Mouse (Mus musculus): Measurements from ENCODE around the gene Pidd1. TPM values are rescaled to one million over a fixed set of nuclear protein-coding genes. Genes with fewer than 3 reads are reported as not detected.

The Pidd1 gene
- polyA plus RNA-seq, 1 experiment, result 12.4 TPM

DNA sequence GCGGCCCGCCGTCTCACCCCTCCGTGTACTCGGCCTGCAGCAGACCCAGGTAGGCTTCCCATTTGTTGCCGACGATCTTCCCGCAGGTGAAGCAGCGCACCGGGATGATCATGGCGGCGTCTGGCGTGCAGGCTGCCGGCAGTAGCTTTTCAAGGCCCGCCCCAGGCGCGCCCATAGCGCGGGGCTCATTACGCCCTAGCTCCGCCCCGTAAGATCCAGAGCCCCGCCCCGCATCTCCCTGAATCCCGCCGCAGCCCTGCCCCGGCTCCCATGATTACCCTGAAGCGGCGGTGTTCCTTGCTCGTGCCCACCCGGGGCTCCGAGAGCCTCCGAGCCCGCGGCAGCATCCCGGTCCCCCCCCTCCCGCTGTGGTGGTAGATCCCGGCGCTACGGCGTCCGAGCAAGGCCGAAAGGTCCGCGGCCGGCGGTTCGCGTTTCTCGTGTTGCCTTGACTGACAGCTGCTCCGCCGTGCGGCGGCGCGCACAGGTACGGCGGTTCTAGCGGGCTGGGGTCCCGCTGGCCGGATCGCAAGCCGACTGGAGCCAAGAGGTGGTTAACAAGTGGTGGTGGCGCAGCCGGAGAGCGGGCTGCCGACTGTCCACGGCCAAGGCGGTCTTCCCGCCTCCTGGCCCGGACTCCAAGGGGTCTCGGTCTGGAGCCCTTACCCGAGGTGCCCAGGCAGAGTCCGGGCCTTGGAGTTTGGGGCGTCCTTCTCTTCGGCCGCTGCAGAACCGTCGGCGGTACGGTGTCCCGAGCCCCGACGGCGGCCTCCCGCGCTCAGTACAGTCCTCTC is 31.4 kb upstream of the Pidd1 start, which contains the start of the genes Polr2l and Tspan4:
TSS of gene Polr2l (minus strand) at position 122 of the 794 bp plus-strand sequence.
TSS of gene Tspan4 (plus strand) at position 230 of the 794 bp plus-strand sequence.
- TF ChIP-seq POLR2A (IDR thresholded peaks at IDR 0.05; ENCODE audit: low read depth, low read length) (peak; percentile 82), CTCF (IDR thresholded peaks at IDR 0.05; ENCODE audit: borderline replicate concordance, insufficient read depth, low read length) (no peak)
- H3K4me1 ChIP-seq (ENCODE audit: control insufficient read depth, insufficient read depth, low read length), result peaks cover 6% of the 10 kb centered on the region
- H3K27ac ChIP-seq (ENCODE audit: insufficient read depth, low read length), result peak within 1 kb of the TSS; percentile 98
- H3K4me3 ChIP-seq (ENCODE audit: insufficient read depth, low read length), result peak within 1 kb of the TSS; percentile 89

DNA sequence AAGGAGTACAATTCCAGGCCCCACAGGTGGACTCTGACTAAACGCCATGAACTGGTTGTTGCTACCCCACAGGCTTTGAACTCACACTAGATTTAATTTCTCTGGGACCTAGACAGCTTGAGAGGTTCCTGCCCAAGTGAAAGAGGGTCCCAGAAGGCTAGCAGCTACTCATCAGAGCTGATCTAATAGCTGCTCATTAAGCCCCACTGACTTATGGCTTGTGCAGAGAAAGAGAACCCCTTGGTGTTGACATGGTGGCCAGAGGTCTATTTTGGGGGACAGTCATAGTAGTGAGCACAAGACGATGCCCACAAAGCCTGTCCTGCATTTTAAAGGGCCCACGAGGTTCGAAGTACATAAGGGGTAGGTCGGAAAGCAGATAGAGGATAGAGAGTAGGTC is 30.3 kb upstream of the Pidd1 start:
- Histone ChIP-seq H3K4me1 (ENCODE audit: control insufficient read depth, insufficient read depth, low read length) (peaks cover 6% of the 10 kb centered on the region), H3K4me3 (ENCODE audit: insufficient read depth, low read length) (peak overlapping the region; percentile 89), H3K27ac (ENCODE audit: insufficient read depth, low read length) (no peak overlapping the region)
- TF ChIP-seq POLR2A (IDR thresholded peaks at IDR 0.05; ENCODE audit: low read depth, low read length) (no peak), CTCF (IDR thresholded peaks at IDR 0.05; ENCODE audit: borderline replicate concordance, insufficient read depth, low read length) (no peak)

DNA sequence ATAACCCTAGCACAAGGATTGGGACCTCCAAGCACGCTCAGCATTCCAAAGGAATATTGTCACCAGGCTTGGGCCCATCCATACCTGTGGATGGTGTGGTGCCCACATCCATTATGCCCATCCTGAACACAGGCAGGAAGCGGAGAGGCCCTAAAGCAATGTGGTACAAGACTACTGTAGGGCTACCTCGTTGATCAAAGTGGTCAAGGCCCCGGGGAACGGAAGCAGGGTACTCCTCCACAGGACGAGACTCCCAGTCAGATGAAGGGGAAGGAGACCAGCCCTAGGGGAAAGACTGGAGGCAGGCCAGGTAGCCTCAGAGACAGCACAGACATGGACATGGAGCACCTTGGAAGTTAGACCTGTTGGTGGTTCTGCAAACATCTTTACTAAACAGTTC is 28.9 kb upstream of the Pidd1 start:
- H3K27ac ChIP-seq (ENCODE audit: insufficient read depth, low read length), result no peak overlapping the region
- H3K4me3 ChIP-seq (ENCODE audit: insufficient read depth, low read length), result no peak overlapping the region
- H3K4me1 ChIP-seq (ENCODE audit: control insufficient read depth, insufficient read depth, low read length), result peaks cover 3% of the 10 kb centered on the region; the same call in 1 of the 2 replicates
- no peak for TF ChIP-seq CTCF (IDR thresholded peaks at IDR 0.05; ENCODE audit: borderline replicate concordance, insufficient read depth, low read length)
- no peak; the same call in 1 of the 2 replicates for TF ChIP-seq POLR2A (IDR thresholded peaks at IDR 0.05; ENCODE audit: low read depth, low read length)

DNA sequence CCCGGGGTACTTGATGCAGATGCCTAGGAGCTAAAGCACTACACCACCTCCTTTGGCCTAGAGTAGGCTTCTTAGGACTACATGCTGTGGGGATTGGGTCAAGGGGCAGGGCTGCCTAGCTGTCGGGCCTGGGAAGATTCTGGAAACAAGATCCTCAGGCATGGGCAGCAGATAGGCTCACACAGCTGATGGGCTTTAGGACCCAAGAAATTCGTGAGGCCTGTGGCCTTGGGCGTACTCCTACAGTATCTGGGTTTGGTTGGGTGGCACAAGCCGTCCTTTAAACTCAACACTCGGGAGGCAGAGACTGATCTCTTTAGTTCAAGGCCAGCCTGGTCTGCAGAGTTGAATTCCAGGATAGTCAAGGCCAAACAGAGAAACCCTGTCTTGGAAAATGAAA is 28.4 kb upstream of the Pidd1 start:
- H3K4me1 ChIP-seq (ENCODE audit: control insufficient read depth, insufficient read depth, low read length), result peaks cover 3% of the 10 kb centered on the region; the same call in 1 of the 2 replicates
- no peak overlapping the region for H3K4me3 ChIP-seq (ENCODE audit: insufficient read depth, low read length)
- TF ChIP-seq POLR2A (IDR thresholded peaks at IDR 0.05; ENCODE audit: low read depth, low read length) (peak; percentile 15; the same call in 1 of the 2 replicates), CTCF (IDR thresholded peaks at IDR 0.05; ENCODE audit: borderline replicate concordance, insufficient read depth, low read length) (no peak)
- no peak overlapping the region for H3K27ac ChIP-seq (ENCODE audit: insufficient read depth, low read length)

DNA sequence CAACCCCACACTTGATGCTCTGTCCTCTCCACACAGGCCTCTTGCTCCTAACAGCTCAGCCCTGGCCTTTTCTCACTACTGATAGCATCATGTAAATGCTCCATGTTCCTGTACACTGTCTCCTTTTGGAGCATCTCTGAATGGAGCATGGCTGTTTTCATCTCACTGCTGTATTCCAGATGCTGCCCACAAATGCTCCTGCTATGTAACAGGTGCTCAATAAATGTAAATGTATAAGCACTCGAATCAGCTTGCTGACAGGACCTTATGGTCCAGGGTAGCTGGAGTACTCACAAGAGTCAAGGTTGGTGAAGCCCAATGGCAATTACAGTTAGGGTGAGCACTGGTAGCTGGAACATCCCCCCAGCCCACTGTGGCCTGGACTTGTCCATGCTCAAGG is 27.4 kb upstream of the Pidd1 start:
- no peak for TF ChIP-seq POLR2A (IDR thresholded peaks at IDR 0.05; ENCODE audit: low read depth, low read length)
- no peak for TF ChIP-seq CTCF (IDR thresholded peaks at IDR 0.05; ENCODE audit: borderline replicate concordance, insufficient read depth, low read length)
- H3K27ac ChIP-seq (ENCODE audit: insufficient read depth, low read length), result no peak overlapping the region
- H3K4me1 ChIP-seq (ENCODE audit: control insufficient read depth, insufficient read depth, low read length), result peaks cover 9% of the 10 kb centered on the region; the same call in 1 of the 2 replicates

DNA sequence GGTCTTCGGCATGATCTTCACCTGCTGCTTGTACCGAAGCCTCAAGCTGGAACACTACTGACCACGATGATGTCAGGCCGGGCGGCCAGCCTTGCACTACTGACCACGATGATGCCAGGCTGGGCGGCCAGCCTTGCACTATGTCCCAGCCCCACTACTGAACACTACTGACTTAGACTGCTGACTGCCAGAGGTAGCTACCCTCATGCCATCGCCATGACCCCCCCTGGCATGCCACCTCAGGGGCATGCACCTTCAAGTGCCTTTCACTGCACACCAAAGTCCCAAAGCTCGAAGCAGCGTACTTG is 26.8 kb upstream of the Pidd1 start:
- TF ChIP-seq POLR2A (IDR thresholded peaks at IDR 0.05; ENCODE audit: low read depth, low read length), result no peak
- no peak for TF ChIP-seq CTCF (IDR thresholded peaks at IDR 0.05; ENCODE audit: borderline replicate concordance, insufficient read depth, low read length)
- Histone ChIP-seq H3K4me1 (ENCODE audit: control insufficient read depth, insufficient read depth, low read length) (peaks cover 9% of the 10 kb centered on the region; the same call in 1 of the 2 replicates), H3K4me3 (ENCODE audit: insufficient read depth, low read length) (no peak overlapping the region), H3K27ac (ENCODE audit: insufficient read depth, low read length) (no peak overlapping the region)

More for the DNA sequence above, 27.4 kb upstream of the Pidd1 start:
- no peak overlapping the region for H3K4me3 ChIP-seq (ENCODE audit: insufficient read depth, low read length)

DNA sequence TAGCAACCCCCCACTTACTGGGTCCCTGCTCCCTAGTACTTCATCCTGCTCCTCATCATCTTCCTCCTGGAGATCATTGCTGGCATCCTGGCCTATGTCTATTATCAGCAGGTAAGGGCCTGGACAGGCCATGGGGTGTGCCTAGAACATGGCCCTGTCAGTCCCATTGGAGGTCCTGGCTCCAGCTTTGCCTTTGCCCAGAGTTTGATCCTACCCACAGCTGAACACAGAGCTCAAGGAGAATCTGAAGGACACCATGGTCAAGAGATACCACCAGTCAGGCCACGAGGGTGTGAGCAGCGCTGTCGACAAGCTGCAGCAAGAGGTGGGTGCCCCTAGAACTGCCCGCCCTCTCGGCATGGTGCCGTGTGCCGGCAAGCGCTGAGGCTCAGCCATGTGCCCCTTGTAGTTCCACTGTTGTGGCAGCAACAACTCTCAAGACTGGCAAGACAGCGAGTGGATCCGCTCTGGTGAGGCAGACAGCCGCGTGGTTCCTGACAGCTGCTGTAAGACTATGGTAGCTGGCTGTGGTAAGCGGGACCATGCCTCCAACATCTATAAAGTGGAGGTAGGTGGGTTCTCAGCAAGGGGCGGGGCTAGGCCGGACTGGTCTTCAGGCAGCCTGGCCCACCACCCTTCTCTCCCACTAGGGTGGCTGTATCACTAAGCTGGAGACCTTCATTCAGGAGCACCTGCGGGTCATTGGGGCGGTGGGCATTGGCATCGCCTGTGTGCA is 26.2 kb upstream of the Pidd1 start:
- Histone ChIP-seq H3K27ac (ENCODE audit: insufficient read depth, low read length) (no peak overlapping the region), H3K4me3 (ENCODE audit: insufficient read depth, low read length) (no peak overlapping the region), H3K4me1 (ENCODE audit: control insufficient read depth, insufficient read depth, low read length) (peaks cover 12% of the 10 kb centered on the region; the same call in 1 of the 2 replicates)
- TF ChIP-seq POLR2A (IDR thresholded peaks at IDR 0.05; ENCODE audit: low read depth, low read length) (no peak), CTCF (IDR thresholded peaks at IDR 0.05; ENCODE audit: borderline replicate concordance, insufficient read depth, low read length) (no peak)

DNA sequence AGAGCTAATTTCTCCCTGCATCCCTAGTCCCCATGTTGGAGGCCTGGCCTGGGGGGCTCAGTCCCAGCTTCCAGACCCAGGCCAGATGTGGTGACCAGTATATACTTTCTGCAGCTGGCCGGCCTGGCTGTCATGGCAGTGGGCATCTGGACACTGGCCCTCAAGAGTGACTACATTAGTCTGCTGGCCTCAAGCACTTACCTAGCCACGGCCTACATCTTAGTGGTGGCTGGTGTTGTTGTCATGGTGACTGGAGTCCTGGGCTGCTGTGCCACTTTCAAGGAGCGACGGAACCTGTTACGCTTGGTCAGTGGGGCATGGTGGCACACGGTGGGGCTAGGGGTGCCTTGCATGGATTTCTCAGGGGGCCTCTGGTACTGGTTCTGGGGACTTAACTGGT is 25.5 kb upstream of the Pidd1 start:
- peak overlapping the region; percentile 93 for H3K27ac ChIP-seq (ENCODE audit: insufficient read depth, low read length)

DNA sequence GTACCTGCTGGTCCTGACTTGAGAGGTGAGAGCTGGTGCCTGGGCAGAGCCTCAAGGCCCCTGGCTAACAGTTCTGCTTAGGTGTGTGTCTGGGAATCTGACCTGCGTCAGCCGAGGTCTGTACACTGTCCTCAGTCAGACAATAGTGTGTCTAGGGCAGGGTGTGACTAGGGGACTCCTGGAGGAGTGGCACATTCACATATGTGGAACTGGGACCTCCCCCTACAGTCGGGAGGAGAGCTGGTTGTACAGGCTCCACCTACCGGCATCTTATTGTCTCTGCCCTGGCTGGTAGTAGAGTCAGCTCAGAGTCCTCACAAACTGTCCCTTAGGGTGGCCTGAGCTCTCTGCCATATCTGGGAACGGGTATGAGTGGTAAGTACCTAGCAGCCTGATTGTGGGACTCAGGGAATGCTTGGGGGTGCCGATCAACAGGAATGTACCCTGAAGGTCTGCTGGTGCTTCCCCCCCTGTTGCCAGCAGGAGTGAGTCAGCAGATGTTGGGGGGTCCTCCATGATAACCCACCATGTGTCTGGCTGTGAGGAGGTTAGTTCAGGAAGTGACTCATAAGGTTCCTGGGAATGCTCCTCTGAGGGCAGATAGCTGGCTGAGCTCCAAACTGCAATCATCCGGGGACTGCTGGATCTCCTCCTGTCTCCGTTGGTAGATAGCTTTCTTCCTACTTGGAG is 24.8 kb upstream of the Pidd1 start:
- H3K4me3 ChIP-seq (ENCODE audit: insufficient read depth, low read length), result peak overlapping the region; percentile 98
- peaks cover 12% of the 10 kb centered on the region; the same call in 1 of the 2 replicates for H3K4me1 ChIP-seq (ENCODE audit: control insufficient read depth, insufficient read depth, low read length)
- peak overlapping the region; percentile 93 for H3K27ac ChIP-seq (ENCODE audit: insufficient read depth, low read length)
- TF ChIP-seq POLR2A (IDR thresholded peaks at IDR 0.05; ENCODE audit: low read depth, low read length) (peak; percentile 97), CTCF (IDR thresholded peaks at IDR 0.05; ENCODE audit: borderline replicate concordance, insufficient read depth, low read length) (no peak)

More for the DNA sequence above, 25.5 kb upstream of the Pidd1 start:
- Histone ChIP-seq H3K4me3 (ENCODE audit: insufficient read depth, low read length) (peak overlapping the region; percentile 98), H3K4me1 (ENCODE audit: control insufficient read depth, insufficient read depth, low read length) (peaks cover 12% of the 10 kb centered on the region; the same call in 1 of the 2 replicates)
- TF ChIP-seq CTCF (IDR thresholded peaks at IDR 0.05; ENCODE audit: borderline replicate concordance, insufficient read depth, low read length), result no peak
- TF ChIP-seq POLR2A (IDR thresholded peaks at IDR 0.05; ENCODE audit: low read depth, low read length), result no peak
